ENCODE assay signal across 9 mouse cellular contexts in genomic region chr11:117318202-117318601, GRCm38 (mm10).
A peak's percentile ranks its signal among the peaks of the same experiment; 100 is the strongest.
DNase-seq lines count a peak whose midpoint lies in the region; ATAC-seq lines count a peak whose summit lies in the region.
"Had no signal": no experiment of that assay in that cellular context is flagged by ENCODE, and none has a peak within 500 bp of the region (broad histone marks: within the 10 kb centered on the region; RNA-seq: fewer than 3 reads in every experiment).

No protein-coding gene starts in this region.

- peak overlapping the region; percentile 2; the same call in 1 of the 2 replicates for H3K9ac ChIP-seq in kidney, embryonic 14.5 days (ENCODE audit: low read depth, low read length)
- 0 out of 2 replicates have a peak overlapping the region, but pooled peaks have one; percentile 56 for H3K9ac ChIP-seq in neural tube, embryonic 13.5 days

- DNase-seq in kidney, adult 18-20 months: no peak
- peak; percentile 69 for DNase-seq in embryo, embryonic 11 days
- DNase-seq in hindlimb bud, embryonic 11.5 days (ENCODE audit: extremely low spot score, low read depth, low spot score): peak; percentile 79
- DNase-seq in adipocyte (ENCODE audit: low spot score): no peak
- DNase-seq in spleen, postnatal 4 days (ENCODE audit: low spot score in 2 of 2): no peak
- DNase-seq in cerebellum, adult 11 months: no peak

- H3K4me2 ChIP-seq in kidney, embryonic 14.5 days (replicated peaks; ENCODE audit: low read depth, low read length): no peak overlapping the region
- no peak overlapping the region for H3K4me2 ChIP-seq in neural tube, embryonic 13.5 days

- peaks cover 81% of the 10 kb centered on the region for H3K4me1 ChIP-seq in kidney, embryonic 14.5 days (ENCODE audit: control insufficient read depth, insufficient read depth, low read length)
- peaks cover 75% of the 10 kb centered on the region for H3K4me1 ChIP-seq in neural tube, embryonic 13.5 days (replicated peaks)

- ATAC-seq in kidney, embryonic 14.5 days (ENCODE audit: low FRiP score, low TSS enrichment): no peak
- ATAC-seq in neural tube, embryonic 13.5 days (ENCODE audit: low read depth): no peak

- no peaks in the 10 kb centered on the region for H3K27me3 ChIP-seq in kidney, embryonic 14.5 days (ENCODE audit: control insufficient read depth, insufficient read depth, low read length)
- H3K27me3 ChIP-seq in neural tube, embryonic 13.5 days: no peaks in the 10 kb centered on the region
- H3K27me3 ChIP-seq: Patski had no signal

- 46% methylated on average over 3 of the region's 3 CpGs for WGBS in kidney, embryonic 14.5 days
- 50% methylated on average over 3 of the region's 3 CpGs for WGBS in neural tube, embryonic 13.5 days

- peak overlapping the region; percentile 90 for H3K27ac ChIP-seq in kidney, embryonic 14.5 days (ENCODE audit: low read depth, low read length)
- peak overlapping the region; percentile 89 for H3K27ac ChIP-seq in neural tube, embryonic 13.5 days (replicated peaks)

- no peaks in the 10 kb centered on the region for H3K9me3 ChIP-seq in kidney, embryonic 14.5 days (ENCODE audit: control insufficient read depth, low read length)
- H3K9me3 ChIP-seq in neural tube, embryonic 13.5 days: no peaks in the 10 kb centered on the region

- no peaks in the 10 kb centered on the region for H3K36me3 ChIP-seq in kidney, embryonic 14.5 days (ENCODE audit: control insufficient read depth, insufficient read depth, low read length)
- no peaks in the 10 kb centered on the region for H3K36me3 ChIP-seq in neural tube, embryonic 13.5 days

- no peak overlapping the region for H3K4me3 ChIP-seq in kidney, embryonic 14.5 days (ENCODE audit: low read length)
- H3K4me3 ChIP-seq in neural tube, embryonic 13.5 days: no peak overlapping the region

Comparison
In these comparisons a context has a peak if more than half of its experiments do, and no peak if none do; other contexts are left out.
1. DNase-seq: peak in embryo, embryonic 11 days (single experiment) and hindlimb bud, embryonic 11.5 days (single experiment); none in kidney, adult 18-20 months (single experiment), adipocyte (single experiment), spleen, postnatal 4 days (0 of 2) and cerebellum, adult 11 months (single experiment).